Mouse (Mus musculus) left cerebral cortex, adult 18-20 months (tissue): ENCODE data around the gene Shld2. TPM values are rescaled to one million over a fixed set of nuclear protein-coding genes. Genes with fewer than 3 reads are reported as not detected.
A peak's percentile ranks its signal among the peaks of the same experiment; 100 is the strongest.
"Not testable (repeated sequence)": the region's sequence is repeated elsewhere in the genome, so short reads cannot be mapped to it uniquely, and the experiment has no call there.

Source experiments
- DNase-seq, 2 experiments: peaks; one replicate each; pipeline ENCODE4 v3.0.0; 2021 to 2022; ENCODE audit warnings: low spot score in 2 of 2, mixed read lengths in 1 of 2
- total RNA-seq, 2 experiments: library from RNA; stranded (reverse); gene quantifications; 2 replicates each; pipeline ENCODE4 v1.2.3; 2021

Shld2 gene
- total RNA-seq, 2 experiments from 2014 or later, result 10.0 to 11.9 TPM

DNA sequence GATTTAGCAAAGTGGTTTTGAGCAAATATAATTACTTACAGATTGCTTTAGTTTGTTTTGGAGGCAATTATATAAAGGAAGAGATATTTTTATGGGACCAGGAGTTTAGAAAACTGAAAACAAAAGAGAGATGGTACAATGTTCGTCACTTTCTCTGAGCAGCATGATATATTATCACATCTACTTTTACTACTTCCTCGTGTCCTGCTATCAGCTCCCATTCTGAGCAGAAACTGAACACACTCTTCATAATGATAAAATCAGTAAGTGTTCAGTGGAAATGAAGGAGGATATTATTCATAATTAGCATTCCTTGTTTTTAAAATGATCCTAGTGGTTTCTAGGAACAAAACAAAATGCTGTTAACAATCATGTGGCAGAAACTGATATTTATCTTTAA, 21.9 kb downstream of the Shld2 start:
- no peak for DNase-seq

DNA sequence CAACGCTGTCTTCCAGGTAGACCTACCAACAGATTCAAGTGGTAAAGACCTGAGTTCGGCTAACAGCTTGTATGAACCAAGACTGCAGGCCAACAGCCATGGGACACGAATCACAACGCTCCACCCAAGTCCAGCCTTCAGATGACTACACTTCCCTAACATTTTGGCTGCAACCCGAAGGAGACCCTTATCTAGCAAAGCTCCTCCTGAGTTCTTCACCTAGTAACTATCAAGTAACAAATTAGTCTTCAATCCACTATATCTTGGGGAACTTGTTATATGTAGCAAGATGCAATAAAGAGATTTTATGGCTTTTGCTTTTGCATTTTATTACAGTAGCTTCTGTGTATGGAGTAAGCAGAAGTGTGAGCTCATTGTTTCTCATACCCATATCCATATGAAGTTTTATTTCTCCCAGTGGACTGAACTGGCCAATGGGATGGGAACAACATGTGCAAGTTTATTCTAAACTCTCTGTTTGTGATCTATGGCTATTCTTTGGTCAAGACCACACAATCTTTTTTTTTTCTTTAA, 28.5 kb downstream of the Shld2 start:
- DNase-seq, result no peak

DNA sequence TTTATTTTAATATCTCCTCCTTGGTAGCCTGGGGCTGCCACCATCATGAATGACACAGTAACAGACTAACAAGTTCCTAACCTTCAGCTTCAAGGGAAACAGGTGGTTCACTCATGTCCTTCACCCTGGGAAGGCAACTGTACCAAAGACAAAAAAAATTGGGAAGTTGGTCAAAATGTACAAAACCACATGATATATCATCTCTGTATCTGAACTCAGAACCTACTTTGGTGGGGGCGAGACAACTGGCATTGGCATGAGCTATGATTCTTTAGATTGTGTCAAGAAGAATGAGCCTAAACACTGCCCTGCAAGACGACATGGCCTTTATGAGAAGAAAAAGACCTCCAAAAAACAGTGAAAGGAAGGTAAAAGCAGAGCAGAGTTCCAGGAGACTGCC, 29.5 kb downstream of the Shld2 start:
- DNase-seq, result no peak

GRCm38 (mm10) chr14:34279726-34280125, 30.6 kb downstream of the Shld2 start:
- no peak for DNase-seq

GRCm38 (mm10) chr14:34275225-34275624, 35.1 kb downstream of the Shld2 start:
- DNase-seq, result no peak

- no peak for DNase-seq
Observed at GRCm38 (mm10) chr14:34274141-34274540, 36.2 kb downstream of the Shld2 start.

- DNase-seq, result no peak
Observed at GRCm38 (mm10) chr14:34273280-34273679, 37.0 kb downstream of the Shld2 start.

- DNase-seq, result no peak
Observed at GRCm38 (mm10) chr14:34268046-34268445, 42.2 kb downstream of the Shld2 start.

DNA sequence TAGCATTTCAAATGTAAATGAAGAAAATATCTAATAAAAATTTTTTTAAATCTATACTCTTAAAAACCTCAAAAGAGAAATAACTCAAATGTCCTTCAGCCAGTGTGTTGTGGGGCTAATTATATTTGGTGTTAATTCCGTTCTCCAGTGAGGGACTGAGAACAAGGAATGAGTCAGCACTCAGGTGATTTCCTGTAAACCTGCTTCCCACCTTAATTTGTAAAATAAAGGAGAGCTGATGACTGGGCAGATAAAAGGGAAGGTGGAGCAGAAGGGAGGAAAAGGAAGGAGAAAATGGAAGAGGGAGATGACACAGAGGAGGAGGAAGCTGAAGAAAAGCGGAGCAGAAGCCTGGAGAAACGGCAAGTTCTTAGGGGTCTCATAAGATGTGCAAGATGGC, 51.8 kb downstream of the Shld2 start:
- not testable (repeated sequence) for DNase-seq

DNA sequence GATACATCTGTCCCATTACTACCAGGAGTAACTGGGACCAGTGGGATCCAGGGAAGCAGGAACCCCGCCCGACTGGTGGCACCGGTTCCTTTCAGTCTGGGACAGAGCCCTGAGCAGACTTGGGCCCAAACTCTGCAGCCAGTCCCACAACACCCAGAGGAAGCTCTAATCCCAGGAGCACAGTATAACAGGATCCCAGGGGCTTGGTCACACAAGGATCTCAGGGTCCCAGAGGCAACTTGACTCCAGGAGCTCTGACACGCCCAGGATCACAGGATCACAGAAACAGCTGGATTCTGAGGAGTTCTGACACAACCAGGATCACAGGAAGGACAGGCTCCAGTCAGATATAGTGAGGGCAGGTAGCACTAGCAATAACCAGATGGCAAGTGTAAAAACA, 57.0 kb downstream of the Shld2 start:
- DNase-seq, result no peak

DNA sequence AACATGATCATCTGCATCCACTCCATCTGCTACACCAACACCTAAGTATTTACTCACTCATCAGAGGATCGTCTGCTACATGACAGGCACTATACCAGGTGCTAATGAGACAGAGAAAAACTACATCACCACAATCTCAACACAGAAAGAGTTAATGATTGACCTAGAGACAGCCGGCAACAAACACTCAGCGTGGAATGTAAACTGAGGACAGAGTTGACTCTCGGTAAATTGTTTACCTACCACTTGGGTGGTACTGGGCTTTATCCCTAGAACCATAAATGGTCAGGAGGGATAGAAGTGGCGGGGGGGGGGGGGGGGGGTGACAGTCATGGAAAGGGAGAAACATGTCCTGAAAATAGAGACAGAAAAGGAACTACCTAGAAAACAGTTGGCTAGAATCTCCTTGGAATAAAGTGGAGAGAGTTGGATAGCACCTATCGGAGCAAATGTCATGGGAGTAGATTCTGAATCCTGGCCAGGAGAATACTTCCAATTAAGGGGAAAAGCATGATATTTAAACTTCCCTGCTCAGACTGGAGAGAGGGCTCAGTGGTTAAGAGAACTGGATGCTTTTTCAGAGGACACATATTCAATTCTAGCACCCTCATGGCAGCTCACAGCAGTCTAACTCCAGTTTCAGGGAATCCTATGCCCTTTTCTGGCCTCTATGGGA, 57.7 kb downstream of the Shld2 start:
- no peak for DNase-seq

DNA sequence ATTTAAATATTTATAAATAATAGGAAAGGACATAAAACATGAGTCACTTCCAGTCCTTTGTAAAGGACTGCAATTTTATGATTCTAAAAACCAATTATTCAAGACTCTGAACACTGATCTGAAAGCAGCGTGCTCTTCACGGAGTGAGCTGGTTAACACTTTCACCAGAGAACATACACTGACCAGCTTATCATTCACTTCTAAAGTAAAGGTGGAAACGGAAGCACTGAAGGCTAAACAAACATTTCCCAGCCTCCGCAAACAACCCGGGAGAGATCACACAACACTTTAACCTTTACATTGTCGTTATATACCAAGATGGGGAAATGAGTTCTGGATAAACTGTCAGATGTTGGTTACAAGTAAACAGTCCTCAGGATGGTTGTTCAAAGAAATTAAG, 69.6 kb downstream of the Shld2 start:
- no peak for DNase-seq

- no peak for DNase-seq
Observed at GRCm38 (mm10) chr14:34240263-34240662, 70.0 kb downstream of the Shld2 start.

DNA sequence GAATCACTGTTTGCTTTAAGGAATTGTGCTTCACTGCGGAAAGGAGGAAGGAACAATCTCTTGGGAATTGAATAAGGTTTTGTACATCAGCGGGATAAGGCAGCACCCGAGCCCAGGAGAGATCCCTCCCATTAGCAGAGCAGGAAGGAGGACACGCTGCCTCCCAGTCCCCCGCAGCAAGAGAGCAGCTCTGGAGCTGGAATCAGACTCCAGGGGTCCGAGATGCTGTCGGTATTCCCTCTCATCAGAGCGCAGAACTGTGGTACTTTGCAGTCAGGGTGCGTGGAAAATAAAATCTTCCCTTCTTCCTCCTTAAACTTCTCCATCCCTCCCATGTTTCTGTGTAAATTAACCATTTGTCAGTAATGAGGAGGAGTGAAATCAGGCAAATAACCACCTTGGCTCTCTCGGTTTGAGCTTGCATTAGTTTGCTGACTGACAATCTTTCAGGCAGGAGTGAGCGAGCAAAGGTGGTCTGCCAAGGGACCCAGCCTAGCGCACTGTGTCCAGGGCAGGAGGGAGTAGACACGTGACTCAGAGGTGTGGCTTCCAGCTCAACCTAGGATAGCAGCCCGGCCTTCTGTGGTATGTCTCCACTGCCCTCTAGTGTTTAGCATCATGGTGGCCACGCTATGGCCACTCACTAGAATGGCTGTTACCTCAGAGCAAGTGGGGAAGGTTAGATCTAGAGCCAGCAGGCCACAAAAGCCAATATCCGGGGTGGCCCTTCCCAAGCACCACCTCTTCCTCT, 75.5 kb downstream of the Shld2 start:
- peak; percentile 19 to 21 for DNase-seq

DNA sequence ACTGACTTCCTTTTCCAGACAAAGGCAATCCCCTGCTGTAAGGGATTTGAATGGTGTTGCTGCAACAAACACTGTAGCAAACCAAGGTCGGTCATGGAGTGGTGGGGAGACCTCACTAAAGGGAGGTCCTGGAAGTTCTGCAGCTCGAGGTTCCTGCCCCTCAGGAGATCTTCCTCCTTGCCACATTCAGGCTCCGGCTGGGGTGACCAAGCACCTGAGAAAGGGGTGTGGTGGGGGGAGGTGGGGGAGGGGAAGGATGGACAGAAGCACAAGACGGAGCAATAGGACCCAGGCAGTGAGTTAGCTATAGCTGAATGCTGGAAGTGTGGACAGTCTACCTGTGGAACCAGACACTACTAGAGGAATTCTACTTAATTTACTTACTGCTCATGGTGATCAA, 76.4 kb downstream of the Shld2 start:
- DNase-seq, result no peak

DNA sequence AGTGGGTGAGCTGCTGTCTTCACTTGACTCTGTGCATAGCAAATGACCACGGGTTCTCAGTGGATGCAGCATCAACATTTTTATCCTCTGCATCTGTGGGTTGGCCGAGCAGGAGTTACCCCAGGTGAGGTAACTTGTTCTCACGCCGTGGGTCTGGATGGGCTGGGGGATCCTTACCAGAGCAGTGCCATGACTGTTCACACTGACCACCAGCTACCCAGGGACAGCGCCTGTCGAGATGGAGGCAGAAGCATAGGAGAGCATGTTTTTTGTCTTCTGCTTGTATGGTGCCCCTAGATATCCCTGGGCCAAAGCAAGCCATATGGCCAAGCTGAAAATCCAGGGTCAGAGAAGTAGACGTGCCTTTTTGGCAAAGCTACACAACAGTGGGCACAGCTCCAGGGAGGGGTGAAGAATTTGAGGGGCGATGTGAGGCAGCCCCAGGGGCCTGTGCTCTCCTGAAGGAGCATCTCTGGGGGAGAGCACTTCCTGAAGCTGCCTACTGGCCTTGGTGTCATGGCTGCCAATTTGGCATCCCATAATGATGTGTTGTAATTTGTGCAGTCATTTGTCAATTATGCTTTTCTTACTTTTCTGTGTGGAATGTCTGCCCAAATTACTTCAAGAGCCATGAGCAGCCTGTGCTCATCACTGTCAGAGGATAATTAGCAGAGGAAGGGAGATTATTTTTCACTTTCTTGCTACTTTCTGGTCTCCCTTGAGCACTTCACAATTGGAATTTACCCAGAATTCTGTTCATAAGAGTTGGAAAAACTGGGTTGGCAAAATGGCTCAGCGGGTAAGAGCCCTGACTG, 77.2 kb downstream of the Shld2 start:
- DNase-seq, result no peak

- no peak for DNase-seq
Observed at GRCm38 (mm10) chr14:34232340-34232739, 78.0 kb downstream of the Shld2 start.

DNA sequence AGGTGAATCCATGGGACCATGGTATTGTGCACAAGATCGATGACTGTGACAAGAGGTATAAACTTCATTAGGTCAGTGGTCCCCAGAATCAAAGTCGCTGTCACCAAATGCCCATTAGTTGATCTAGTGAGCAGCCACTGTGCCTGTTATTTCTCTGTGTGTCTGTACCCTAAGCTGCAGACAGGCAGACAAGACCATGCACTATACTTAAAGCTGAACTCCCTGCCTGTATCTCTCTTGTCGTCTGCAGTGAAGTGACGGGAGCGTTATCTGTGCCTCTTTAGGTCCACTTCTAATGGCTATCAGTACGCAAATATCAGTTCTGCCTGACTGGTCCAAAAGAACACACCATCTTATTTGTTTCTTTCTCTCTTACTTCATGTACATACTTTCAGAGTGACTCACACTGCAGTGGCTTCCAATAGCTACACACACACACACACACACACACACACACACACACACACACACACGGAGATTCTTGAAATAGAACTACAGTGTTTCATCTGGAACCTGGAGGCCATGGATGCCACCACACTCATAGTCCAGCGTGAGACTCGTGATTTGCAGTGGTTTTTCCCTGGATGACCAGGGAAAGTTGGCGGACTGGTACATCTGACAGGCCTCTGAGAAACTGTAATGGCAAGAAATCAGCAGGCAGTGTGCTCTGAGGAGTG, 81.3 kb downstream of the Shld2 start:
- DNase-seq, result no peak

DNA sequence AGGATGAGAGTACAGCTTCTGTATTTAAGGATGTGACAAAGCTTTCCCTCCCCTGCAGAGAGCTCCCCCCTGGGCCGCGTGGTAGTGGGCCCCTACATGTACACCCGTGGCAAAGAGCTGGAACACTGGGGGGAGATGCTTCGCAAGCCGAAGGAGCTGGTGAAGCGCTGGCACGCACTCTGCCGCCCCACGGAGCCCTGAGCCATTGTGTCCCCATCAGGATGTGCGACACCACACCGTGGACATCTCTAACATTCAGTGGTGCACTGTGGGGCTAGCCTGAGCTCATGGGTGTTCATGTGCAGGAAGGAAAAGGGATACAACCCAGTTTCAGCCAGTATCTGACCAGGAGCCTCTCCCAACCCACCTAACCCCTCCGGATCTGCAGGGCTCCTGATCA, 82.3 kb downstream of the Shld2 start:
- no peak for DNase-seq

DNA sequence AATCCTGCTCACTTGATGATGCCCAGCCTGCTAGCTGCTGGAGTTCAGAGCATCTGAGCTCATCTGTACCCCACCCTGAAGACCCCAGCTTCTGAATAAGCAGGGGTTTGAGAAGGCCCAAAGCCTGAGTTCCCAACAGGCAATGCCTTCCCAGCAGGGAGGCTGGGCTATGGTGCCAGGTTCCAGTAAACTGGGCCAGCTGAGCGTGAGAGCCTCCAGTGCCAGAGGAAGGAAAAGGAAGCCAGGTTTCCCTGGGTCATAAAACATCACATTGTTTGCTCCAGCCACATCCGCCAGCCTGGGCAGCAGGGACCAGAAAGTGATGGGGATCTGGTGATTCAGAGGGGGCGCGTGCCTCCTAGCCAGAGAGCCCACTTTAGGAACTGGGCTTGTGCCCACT, 83.7 kb downstream of the Shld2 start:
- DNase-seq, result no peak

DNA sequence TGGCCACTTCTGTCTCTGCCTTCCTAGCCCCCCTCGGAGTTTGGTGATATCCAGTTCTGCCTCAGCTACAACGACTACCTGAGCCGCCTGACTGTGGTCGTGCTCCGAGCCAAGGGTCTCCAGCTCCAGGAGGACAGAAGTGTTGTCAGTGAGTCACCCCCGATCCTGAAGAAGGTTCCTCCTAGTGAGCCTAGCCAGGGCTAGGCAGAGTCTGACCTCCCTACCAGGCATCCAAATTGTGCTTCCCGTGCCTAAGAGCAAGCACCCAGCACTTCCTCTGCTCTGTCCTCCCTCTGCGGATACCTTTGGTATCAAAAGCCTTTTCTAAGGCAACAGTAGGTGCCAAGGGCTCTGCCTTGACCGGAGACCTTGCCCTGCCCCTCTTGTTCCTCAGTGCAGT, 84.3 kb downstream of the Shld2 start:
- DNase-seq, result no peak
